Mouse (Mus musculus) inflammation-experienced regulatory T-cells, adult 6 months (primary cell): ENCODE results near the gene Gm27029. TPM values are rescaled to one million over a fixed set of nuclear protein-coding genes. Genes with fewer than 3 reads are reported as not detected.
A peak's percentile ranks its signal among the peaks of the same experiment; 100 is the strongest.
"Not testable (repeated sequence)": the region's sequence is repeated elsewhere in the genome, so short reads cannot be mapped to it uniquely, and the experiment has no call there.

Experiments used
- ATAC-seq: one replicate; pipeline ENCODE4 v1.8.0; 2017
- polyA plus RNA-seq, 3 experiments: library from polyadenylated mRNA; unstranded; fragments of 100-300 nt; shearing (Covaris generic); gene quantifications; one replicate each; pipeline ENCODE4 v1.2.1; 2017

Gm27029 gene
- polyA plus RNA-seq, 3 experiments from 2014 or later, result 0.46 to 1.3 (median 0.57) TPM

DNA sequence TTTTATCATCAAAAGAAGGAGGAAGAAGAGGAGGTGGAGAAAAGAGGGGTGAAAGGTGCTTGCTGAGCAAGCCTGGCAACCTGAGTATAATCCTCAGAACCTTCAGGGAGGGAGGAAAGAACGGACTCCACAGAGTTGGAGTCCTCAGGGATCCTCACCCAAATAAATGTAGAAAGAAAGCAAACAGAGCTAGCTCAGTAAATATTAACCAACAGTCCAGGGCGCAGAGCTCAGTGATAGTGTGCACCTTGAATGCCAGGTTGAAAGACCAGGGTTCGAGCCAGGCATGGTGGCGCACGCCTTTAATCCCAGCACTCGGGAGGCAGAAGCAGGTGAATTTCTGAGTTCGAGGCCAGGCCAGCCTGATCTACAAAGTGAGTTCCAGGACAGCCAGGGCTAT, 31.0 kb upstream of the Gm27029 start:
- ATAC-seq, result no peak

GRCm38 (mm10) chr11:101454702-101455101, 30.1 kb upstream of the Gm27029 start:
- ATAC-seq, result no peak

DNA sequence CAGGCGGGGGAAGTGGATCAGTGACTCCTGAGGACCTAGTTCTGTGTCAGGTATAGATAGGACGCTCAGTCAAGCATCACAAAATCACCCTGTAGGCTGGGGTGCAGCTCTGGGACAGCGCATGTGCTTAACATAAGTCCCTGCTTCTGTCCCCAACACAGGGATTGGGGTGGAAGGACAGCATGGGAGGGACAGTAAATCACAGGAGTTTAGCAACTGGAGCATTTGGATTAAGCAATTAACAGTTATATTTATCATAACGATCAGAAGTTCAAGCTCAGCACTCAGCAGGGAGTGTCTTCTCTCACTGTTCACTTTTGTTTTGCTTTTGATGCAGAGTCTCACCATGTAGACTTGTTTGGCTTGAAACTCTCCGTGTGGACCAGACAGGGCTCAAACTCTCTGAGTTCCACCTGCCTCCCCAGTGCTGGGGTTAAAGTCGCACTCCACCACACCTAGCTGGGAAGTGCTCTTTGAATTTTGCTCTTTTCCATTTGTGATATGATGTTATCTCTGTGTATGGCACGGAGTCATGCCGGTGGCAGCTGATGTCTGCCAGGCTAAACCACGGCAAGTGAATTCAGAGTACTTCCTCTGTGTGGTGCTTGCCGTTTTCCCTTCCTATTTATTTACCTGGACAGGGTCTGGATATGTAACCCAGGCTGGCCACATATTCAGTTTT, 27.6 kb upstream of the Gm27029 start:
- ATAC-seq, result no peak

DNA sequence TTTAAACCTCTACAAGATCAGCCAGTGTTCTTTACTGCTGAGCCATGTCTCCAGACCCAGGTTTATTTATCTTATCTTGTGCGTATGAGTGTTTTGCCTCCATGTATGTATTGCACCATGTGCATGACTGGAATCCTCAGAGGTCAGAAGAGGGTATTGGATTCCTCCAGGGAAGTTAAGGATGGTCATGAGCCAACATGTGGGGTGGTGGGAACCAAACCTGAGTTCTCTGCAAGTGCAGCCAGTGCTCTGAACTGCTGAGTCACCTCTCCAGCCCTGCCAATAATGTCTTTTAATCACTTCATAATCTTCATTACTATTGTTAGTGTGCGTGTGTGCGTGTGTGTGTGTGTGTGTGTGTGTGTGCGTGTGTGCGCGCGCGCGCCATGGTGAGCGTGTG, 26.9 kb upstream of the Gm27029 start:
- no peak for ATAC-seq

- ATAC-seq, result no peak
Measured at GRCm38 (mm10) chr11:101450394-101450793, 25.8 kb upstream of the Gm27029 start.

GRCm38 (mm10) chr11:101449596-101449995, 25.0 kb upstream of the Gm27029 start:
- ATAC-seq, result not testable (repeated sequence)

- ATAC-seq, result peak; percentile 12
Measured at GRCm38 (mm10) chr11:101448899-101449298, 24.3 kb upstream of the Gm27029 start.

GRCm38 (mm10) chr11:101448274-101448746, 23.7 kb upstream of the Gm27029 start, which contains the start of gene Ifi35:
Ifi35 (plus strand) TSS chr11:101448407.
- ATAC-seq, result peak; percentile 93

DNA sequence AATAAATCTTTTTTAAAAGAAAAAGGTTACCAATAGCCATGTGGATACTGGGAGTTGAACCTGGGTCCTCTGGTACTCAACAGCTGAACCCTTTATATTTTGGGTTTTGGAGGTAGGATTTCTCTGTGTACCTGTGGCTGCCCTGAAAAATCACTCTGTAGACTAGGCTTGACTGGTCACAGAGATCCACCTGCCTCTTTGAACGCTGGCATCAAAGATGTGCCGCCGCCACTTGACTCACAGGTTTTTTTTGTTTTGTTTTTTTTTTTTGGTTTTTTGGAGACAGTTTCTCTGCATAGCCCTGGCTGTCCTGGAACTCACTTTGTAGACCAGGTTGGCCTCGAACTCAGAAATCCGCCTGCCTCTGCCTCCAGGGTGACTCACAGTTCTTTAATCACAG, 23.2 kb upstream of the Gm27029 start:
- ATAC-seq, result no peak

DNA sequence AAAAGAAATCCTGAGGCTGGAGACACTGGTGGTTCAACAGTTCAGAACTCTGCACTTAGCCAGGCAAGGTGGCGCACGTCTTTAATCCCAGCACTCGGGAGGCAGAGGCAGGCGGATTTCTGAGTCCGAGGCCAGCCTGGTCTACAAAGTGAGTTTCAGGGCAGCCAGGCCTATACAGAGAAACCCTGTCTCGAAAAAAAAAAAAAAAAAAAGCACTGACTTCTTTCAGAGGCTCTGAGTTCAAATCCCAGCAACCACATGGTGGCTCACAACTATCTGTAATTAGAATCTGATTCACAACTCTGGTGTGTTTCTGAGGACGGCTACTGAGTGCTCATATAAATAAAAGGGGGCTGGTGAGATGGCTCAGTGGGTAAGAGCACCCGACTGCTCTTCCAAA, 22.3 kb upstream of the Gm27029 start:
- ATAC-seq, result not testable (repeated sequence)

DNA sequence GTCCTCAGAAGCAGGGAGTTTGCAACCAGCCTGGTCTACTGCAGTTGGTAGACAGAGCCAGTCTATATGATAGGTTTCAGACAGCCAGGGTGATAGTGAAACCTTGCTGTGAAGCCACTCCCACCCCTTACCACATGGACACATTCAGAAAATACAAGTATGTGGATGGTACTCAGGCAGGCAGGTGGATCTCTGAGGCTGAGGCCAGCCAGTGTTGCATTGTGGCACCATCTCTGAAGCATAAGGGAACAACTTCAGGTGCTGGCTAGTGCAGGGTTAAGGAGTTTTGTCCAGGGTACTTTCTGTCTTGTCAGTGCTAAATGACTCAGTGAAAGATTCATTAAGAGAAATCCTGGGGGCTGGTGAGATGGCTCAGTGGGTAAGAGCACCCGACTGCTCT, 21.7 kb upstream of the Gm27029 start:
- ATAC-seq, result no peak

DNA sequence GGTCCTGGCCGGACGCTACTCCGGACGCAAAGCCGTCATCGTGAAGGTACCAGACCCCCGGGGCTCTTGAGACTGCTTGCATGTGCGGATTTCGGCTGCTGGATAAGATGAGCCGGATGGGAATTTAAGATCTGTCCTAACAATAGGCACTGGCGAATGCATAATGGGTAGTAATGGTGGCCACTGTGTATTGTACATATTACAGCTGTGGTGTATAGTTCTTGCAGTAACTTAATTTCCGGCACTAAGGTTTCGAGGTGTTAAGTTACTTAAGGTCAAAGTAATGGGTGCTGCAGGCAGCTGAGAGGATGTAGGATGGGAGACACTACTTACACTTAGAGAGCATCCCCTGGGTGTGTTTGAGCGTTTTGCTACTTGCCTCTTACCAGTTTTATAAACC, 18.2 kb upstream of the Gm27029 start:
- no peak for ATAC-seq

GRCm38 (mm10) chr11:101442127-101442693, 17.6 kb upstream of the Gm27029 start, which contains the start of gene Rpl27:
Rpl27 (plus strand) TSS chr11:101442298.
- ATAC-seq, result peak; percentile 96

GRCm38 (mm10) chr11:101441450-101442126, 17.0 kb upstream of the Gm27029 start:
- ATAC-seq, result not testable (repeated sequence)

DNA sequence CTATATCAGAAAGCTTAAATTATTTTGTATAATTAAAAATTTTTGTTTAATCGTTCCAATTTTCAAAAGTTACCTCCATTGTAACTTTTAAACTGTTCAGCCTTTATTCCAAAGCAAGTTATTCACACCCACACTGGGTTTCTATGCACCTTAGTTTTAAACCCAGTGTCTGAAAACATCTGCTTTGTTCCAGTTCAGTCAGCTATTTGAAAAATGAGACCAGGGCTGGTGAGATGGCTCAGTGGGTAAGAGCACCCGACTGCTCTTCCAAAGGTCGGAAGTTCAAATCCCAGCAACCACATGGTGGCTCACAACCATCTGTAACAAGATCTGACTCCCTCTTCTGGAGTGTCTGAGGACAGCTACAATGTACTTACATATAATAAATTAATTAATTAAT, 13.4 kb upstream of the Gm27029 start:
- ATAC-seq, result not testable (repeated sequence)

DNA sequence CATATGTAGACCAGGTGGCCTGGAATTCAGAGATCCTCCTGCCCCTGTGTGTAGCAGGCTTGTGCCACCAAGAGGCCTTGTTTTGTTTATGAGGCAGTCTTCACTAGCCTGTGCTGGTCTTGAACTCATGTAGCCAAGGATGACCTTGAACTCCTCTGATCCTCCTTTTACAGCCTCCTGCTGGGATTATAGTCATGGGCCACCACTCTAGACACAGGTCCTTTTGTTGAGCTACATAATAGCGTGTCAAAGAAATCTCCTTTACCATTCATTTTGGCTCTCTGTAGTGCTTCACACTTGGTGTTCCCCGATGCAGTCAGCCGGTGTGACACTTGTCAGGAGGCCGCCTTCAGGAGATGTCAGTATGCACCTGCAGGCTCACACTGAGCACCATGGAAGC, 12.3 kb upstream of the Gm27029 start:
- no peak for ATAC-seq

- ATAC-seq, result no peak
Measured at GRCm38 (mm10) chr11:101435831-101436230, 11.2 kb upstream of the Gm27029 start.

- no peak for ATAC-seq
Measured at GRCm38 (mm10) chr11:101433396-101433795, 8.8 kb upstream of the Gm27029 start.

DNA sequence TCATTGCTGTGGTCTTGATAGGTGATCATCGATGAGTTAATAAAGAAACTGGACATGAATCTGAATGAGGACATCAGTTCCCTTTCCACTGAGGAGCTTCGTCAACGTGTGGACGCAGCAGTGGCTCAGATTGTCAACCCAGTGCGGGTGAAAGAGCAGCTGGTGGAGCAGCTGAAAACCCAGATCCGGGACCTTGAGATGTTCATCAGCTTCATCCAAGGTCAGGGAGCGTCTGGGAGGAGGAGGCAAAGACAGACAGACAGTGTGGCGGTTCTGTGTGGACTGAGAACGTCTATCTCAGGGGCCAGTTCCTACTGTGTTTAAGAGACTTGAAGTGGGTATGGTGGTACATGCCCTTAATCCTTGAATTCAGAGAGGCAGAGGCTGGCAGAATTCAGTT, 6.7 kb upstream of the Gm27029 start:
- no peak for ATAC-seq

DNA sequence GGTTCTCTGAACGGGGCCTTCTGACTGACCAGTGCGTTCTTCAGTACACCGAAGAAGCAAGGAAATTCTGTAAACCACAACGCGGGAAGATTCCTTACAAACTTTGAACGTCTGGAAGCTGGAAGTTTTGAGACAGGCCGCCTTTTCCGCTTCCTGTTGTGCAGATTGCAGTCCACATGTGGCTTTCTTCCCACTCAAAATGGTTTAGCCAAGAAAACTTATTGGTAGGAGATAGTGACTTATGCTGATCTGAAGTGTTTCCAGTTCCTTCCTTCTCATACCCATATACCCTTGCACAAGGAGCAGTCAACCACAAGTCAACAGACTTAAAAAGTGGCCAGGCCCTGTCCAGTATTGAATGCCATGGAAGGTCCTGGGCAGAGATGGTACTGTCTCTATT, 1.6 kb upstream of the Gm27029 start:
- ATAC-seq, result no peak

DNA sequence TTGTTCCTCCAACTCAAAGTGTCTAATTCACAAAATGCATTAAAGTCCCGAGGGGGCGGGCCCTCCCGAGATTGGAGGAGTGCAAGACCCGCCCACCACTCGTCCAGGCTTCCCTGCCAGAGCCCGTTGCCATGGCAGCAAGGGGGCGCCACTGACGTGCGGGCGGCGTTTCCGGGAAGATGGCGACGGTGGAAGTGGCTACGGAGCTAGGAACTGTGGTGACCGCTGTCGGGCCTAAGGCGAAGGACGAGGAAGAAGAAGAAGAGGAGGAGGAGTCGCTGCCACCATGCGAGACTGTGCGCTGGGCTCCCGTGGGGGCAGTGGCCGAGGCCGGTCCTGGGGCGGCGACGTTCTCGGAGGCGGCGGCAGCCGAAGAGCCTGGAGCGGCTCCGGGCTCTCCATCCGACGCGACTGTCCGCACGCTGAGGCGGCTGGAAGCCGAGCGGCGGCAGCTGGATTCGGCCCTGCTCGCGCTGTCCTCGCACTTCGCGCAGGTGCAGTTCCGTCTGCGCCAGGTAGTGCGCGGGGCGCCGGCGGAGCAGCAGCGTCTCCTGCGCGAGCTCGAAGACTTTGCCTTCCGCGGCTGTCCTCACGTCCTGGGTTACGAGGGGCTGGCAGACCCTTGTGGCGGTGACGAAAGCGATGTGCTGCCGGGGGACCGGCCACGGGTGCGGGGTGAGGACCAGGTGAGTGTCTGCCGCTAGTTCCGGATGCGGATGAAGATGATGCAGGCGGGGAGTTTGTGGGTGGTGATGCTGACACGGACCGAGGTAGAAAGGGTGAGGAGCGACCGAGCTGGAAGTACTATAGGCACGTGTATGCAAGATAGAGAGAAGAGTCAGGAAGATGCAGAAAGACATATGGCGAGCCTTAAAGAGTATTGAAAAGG, 573 bp upstream of the Gm27029 start, which contains the start of the genes Rundc1 and Ptges3l:
TSS of gene Rundc1 (plus strand) at position 161 of the 889 bp plus-strand sequence.
TSS of gene Ptges3l (minus strand) at position 409 of the 889 bp plus-strand sequence.
- peak; percentile 95 for ATAC-seq

DNA sequence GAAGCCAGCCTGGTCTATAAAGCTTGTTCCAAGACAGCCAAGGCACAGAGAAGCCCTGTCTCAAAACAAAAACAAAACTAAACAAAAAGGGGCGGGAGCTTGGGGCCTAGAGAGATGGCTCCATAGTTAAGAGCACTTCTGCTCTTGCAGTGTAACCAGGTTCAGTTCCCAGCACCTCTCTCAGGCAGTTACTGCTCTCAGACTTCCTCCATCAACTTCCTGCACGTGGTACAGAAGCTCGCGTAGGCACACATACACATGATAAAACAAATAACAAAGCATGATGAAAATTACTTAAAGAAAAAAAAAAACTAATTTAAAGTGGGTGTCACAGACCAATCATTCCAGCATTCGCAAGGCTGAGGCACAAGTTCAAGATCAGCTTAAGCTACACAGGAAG, 4.4 kb downstream of the Gm27029 start:
- no peak for ATAC-seq
